Mouse (Mus musculus): ENCODE data around the gene Cyp24a1. TPM values are rescaled to one million over a fixed set of nuclear protein-coding genes. Genes with fewer than 3 reads are reported as not detected.
"Not testable (repeated sequence)": the region's sequence is repeated elsewhere in the genome, so short reads cannot be mapped to it uniquely, and the experiment has no call there.

Cyp24a1 gene
- polyA plus RNA-seq, 1 experiment from 2014 or later = 0.22 TPM

GRCm38 (mm10) chr2:170464817-170465216, 32.1 kb downstream of the Cyp24a1 start:
- ATAC-seq (ENCODE audit: low FRiP score, low TSS enrichment) (no peak), DNase-seq (no peak)
- WGBS = 38% methylated on average over 4 of the region's 4 CpGs
- H3K27me3 ChIP-seq (ENCODE audit: control insufficient read depth, insufficient read depth, low read length) = no peaks in the 10 kb centered on the region
- H3K4me3 ChIP-seq (replicated peaks; ENCODE audit: low read depth, low read length) = no peak overlapping the region
- no peaks in the 10 kb centered on the region for H3K36me3 ChIP-seq (ENCODE audit: control insufficient read depth, insufficient read depth, low read length)
- H3K27ac ChIP-seq (replicated peaks; ENCODE audit: low read depth, low read length) = no peak overlapping the region
- no peak overlapping the region for H3K9ac ChIP-seq (replicated peaks; ENCODE audit: low read length)
- H3K4me1 ChIP-seq (ENCODE audit: control insufficient read depth, insufficient read depth, low read length) = 0 out of 2 replicates have a peak, but pooled peaks cover 5% of the 10 kb centered on the region
- no peaks in the 10 kb centered on the region for H3K9me3 ChIP-seq (ENCODE audit: control insufficient read depth, low read length)
- H3K4me2 ChIP-seq (ENCODE audit: low read length) = no peak overlapping the region

GRCm38 (mm10) chr2:170461652-170462051, 35.3 kb downstream of the Cyp24a1 start:
- ATAC-seq (ENCODE audit: low FRiP score, low TSS enrichment) (no peak), DNase-seq (no peak)
- Histone ChIP-seq H3K27me3 (ENCODE audit: control insufficient read depth, insufficient read depth, low read length) (no peaks in the 10 kb centered on the region), H3K9ac (replicated peaks; ENCODE audit: low read length) (no peak overlapping the region), H3K4me1 (ENCODE audit: control insufficient read depth, insufficient read depth, low read length) (no peaks in the 10 kb centered on the region), H3K27ac (replicated peaks; ENCODE audit: low read depth, low read length) (no peak overlapping the region), H3K36me3 (ENCODE audit: control insufficient read depth, insufficient read depth, low read length) (no peaks in the 10 kb centered on the region), H3K9me3 (ENCODE audit: control insufficient read depth, low read length) (no peaks in the 10 kb centered on the region), H3K4me2 (ENCODE audit: low read length) (no peak overlapping the region), H3K4me3 (replicated peaks; ENCODE audit: low read depth, low read length) (no peak overlapping the region)
- 77% methylated on average over 7 of the region's 7 CpGs for WGBS

- H3K4me1 ChIP-seq (ENCODE audit: control insufficient read depth, insufficient read depth, low read length) = no peaks in the 10 kb centered on the region
- DNase-seq = no peak
- no peaks in the 10 kb centered on the region for H3K9me3 ChIP-seq (ENCODE audit: control insufficient read depth, low read length)
- H3K4me2 ChIP-seq (ENCODE audit: low read length) = no peak overlapping the region
- no peaks in the 10 kb centered on the region for H3K27me3 ChIP-seq (ENCODE audit: control insufficient read depth, insufficient read depth, low read length)
- H3K36me3 ChIP-seq (ENCODE audit: control insufficient read depth, insufficient read depth, low read length) = no peaks in the 10 kb centered on the region
- H3K4me3 ChIP-seq (replicated peaks; ENCODE audit: low read depth, low read length) = no peak overlapping the region
- no peak overlapping the region for H3K9ac ChIP-seq (replicated peaks; ENCODE audit: low read length)
- 37% methylated on average over 9 of the region's 9 CpGs for WGBS
- ATAC-seq (ENCODE audit: low FRiP score, low TSS enrichment) = no peak
- H3K27ac ChIP-seq (replicated peaks; ENCODE audit: low read depth, low read length) = no peak overlapping the region
Observed at GRCm38 (mm10) chr2:170459805-170460204, 37.1 kb downstream of the Cyp24a1 start.

DNA sequence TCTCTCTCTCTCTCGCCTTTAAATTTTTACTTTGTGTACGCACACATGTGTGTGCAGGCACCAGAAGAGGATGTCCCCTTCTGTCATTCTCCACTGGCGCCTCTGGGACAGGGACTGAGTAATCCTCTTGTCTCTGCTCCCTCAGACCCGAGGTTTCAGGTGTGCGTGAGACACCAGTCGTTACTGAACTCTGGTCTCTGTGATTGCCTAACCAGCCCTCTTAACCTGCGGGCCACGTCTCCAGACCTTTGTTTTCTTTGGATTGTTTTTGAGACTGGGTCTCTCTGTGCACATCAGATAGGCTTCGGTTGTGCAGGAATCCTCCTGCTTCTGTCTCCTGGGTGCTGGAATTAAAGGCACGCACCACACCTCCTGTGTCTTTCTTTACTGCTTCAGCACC, 37.8 kb downstream of the Cyp24a1 start:
- Histone ChIP-seq H3K27ac (replicated peaks; ENCODE audit: low read depth, low read length) (no peak overlapping the region), H3K9ac (replicated peaks; ENCODE audit: low read length) (no peak overlapping the region), H3K4me2 (ENCODE audit: low read length) (no peak overlapping the region), H3K9me3 (ENCODE audit: control insufficient read depth, low read length) (no peaks in the 10 kb centered on the region), H3K4me1 (ENCODE audit: control insufficient read depth, insufficient read depth, low read length) (no peaks in the 10 kb centered on the region), H3K36me3 (ENCODE audit: control insufficient read depth, insufficient read depth, low read length) (no peaks in the 10 kb centered on the region), H3K4me3 (replicated peaks; ENCODE audit: low read depth, low read length) (no peak overlapping the region), H3K27me3 (ENCODE audit: control insufficient read depth, insufficient read depth, low read length) (no peaks in the 10 kb centered on the region)
- 71% methylated on average over 10 of the region's 10 CpGs for WGBS
- DNase-seq (no peak), ATAC-seq (ENCODE audit: low FRiP score, low TSS enrichment) (no peak)

DNA sequence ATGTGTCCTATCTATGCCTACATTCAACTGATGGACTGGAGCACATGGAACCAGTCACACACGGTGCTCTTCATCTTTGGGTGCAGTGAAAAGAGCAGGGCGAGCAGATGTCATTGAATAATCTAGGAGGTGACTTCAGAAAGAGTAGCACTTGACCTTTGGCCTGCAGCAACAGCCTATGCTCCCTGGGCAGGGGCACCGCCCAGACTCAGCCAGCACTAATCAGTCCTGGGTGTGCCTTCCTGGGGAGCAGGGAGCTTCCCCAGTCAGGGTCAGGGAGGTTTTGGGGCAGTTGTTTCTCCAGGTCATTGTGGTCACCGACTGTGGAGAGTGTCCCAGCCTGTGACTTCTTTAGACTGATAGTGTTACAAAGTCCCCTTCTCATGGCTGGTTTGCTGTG, 43.1 kb downstream of the Cyp24a1 start:
- not testable (repeated sequence) for DNase-seq; H3K4me3 ChIP-seq (replicated peaks; ENCODE audit: low read depth, low read length); H3K4me2 ChIP-seq (ENCODE audit: low read length); H3K27me3 ChIP-seq (ENCODE audit: control insufficient read depth, insufficient read depth, low read length); H3K4me1 ChIP-seq (ENCODE audit: control insufficient read depth, insufficient read depth, low read length); H3K9me3 ChIP-seq (ENCODE audit: control insufficient read depth, low read length); H3K9ac ChIP-seq (replicated peaks; ENCODE audit: low read length); H3K27ac ChIP-seq (replicated peaks; ENCODE audit: low read depth, low read length); H3K36me3 ChIP-seq (ENCODE audit: control insufficient read depth, insufficient read depth, low read length); ATAC-seq (ENCODE audit: low FRiP score, low TSS enrichment)
- 63% methylated on average over 3 of the region's 4 CpGs for WGBS

DNA sequence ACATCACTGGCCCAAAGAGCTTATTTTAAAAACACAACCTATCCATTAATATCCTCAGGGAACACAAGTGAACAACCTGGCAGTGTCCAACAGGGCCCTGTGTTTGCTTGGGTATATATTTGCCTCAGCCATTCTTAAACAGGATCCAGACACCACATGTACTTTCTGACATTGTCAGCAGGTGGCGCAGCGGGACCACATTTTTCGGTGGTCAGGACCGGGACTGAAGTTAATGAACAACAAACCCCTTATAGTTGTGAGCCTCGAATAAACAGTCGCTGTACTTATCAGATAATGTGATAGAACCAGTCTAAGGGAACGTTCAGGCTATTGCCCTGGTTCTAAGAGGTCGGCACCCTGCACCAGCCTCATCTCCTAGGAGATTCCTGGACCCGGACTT, 46.0 kb downstream of the Cyp24a1 start:
- Histone ChIP-seq H3K9ac (replicated peaks; ENCODE audit: low read length) (no peak overlapping the region), H3K27ac (replicated peaks; ENCODE audit: low read depth, low read length) (no peak overlapping the region), H3K36me3 (ENCODE audit: control insufficient read depth, insufficient read depth, low read length) (no peaks in the 10 kb centered on the region), H3K4me1 (ENCODE audit: control insufficient read depth, insufficient read depth, low read length) (no peaks in the 10 kb centered on the region), H3K4me2 (ENCODE audit: low read length) (0 out of 2 replicates have a peak overlapping the region, but pooled peaks have one; percentile 12), H3K27me3 (ENCODE audit: control insufficient read depth, insufficient read depth, low read length) (no peaks in the 10 kb centered on the region), H3K9me3 (ENCODE audit: control insufficient read depth, low read length) (no peaks in the 10 kb centered on the region), H3K4me3 (replicated peaks; ENCODE audit: low read depth, low read length) (no peak overlapping the region)
- DNase-seq = peak; percentile 88
- WGBS = 11% methylated on average over 9 of the region's 9 CpGs
- ATAC-seq (ENCODE audit: low FRiP score, low TSS enrichment) = no peak

DNA sequence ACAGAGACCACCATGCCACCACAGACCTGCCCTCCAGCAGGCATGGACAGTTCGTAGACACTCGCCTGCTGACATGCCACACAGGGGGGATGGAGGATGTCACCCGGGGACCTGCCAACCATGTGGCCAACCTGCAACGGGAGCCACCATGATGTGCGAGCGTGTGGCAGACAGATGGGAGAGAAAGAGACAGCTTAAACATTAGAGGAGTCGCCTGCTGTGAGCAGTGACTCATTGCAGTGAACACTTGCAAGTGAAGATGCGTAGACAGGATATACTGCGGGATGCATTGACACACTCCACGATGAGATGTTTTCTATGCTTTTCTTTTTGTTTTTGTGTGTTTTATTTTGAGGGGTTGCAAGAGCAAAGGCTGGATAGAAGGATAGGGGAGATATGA, 49.3 kb downstream of the Cyp24a1 start:
- no peak overlapping the region for H3K9ac ChIP-seq (replicated peaks; ENCODE audit: low read length)
- 0 out of 2 replicates have a peak overlapping the region, but pooled peaks have one; percentile 0 for H3K27ac ChIP-seq (replicated peaks; ENCODE audit: low read depth, low read length)
- no peaks in the 10 kb centered on the region for H3K9me3 ChIP-seq (ENCODE audit: control insufficient read depth, low read length)
- H3K4me2 ChIP-seq (ENCODE audit: low read length) = no peak overlapping the region
- DNase-seq (no peak), ATAC-seq (ENCODE audit: low FRiP score, low TSS enrichment) (no peak)
- H3K4me1 ChIP-seq (ENCODE audit: control insufficient read depth, insufficient read depth, low read length) = no peaks in the 10 kb centered on the region
- WGBS = 71% methylated on average over 10 of the region's 10 CpGs
- no peak overlapping the region for H3K4me3 ChIP-seq (replicated peaks; ENCODE audit: low read depth, low read length)
- no peaks in the 10 kb centered on the region for H3K36me3 ChIP-seq (ENCODE audit: control insufficient read depth, insufficient read depth, low read length)
- no peaks in the 10 kb centered on the region for H3K27me3 ChIP-seq (ENCODE audit: control insufficient read depth, insufficient read depth, low read length)

- no peaks in the 10 kb centered on the region for H3K27me3 ChIP-seq (ENCODE audit: control insufficient read depth, insufficient read depth, low read length)
- H3K36me3 ChIP-seq (ENCODE audit: control insufficient read depth, insufficient read depth, low read length) = no peaks in the 10 kb centered on the region
- no peak overlapping the region for H3K4me3 ChIP-seq (replicated peaks; ENCODE audit: low read depth, low read length)
- H3K9ac ChIP-seq (replicated peaks; ENCODE audit: low read length) = no peak overlapping the region
- DNase-seq = no peak
- WGBS = 80% methylated on average over 5 of the region's 5 CpGs
- no peak for ATAC-seq (ENCODE audit: low FRiP score, low TSS enrichment)
- H3K4me1 ChIP-seq (ENCODE audit: control insufficient read depth, insufficient read depth, low read length) = no peaks in the 10 kb centered on the region
- H3K27ac ChIP-seq (replicated peaks; ENCODE audit: low read depth, low read length) = no peak overlapping the region
- H3K9me3 ChIP-seq (ENCODE audit: control insufficient read depth, low read length) = no peaks in the 10 kb centered on the region
- H3K4me2 ChIP-seq (ENCODE audit: low read length) = no peak overlapping the region
Observed at GRCm38 (mm10) chr2:170446843-170447383, 50.0 kb downstream of the Cyp24a1 start.

DNA sequence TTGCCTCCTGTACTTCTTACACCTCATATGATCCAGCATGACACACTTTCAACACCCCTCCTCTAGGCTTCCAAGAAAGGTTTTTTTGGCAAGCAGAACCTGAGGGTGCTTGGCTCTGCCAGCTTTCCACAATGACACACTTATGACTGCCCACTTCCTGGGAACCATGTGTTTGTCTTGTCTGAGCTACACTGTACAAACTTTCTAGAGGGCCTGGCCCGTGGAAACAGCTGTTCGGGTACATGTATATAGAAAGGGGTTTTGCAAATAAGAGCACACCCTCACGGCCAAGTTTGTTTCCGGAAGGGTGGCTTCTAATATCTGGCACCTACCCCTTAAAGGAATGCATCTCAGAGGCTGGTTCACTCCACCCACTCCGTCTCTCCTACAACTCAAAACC, 51.1 kb downstream of the Cyp24a1 start:
- H3K9me3 ChIP-seq (ENCODE audit: control insufficient read depth, low read length) = no peaks in the 10 kb centered on the region
- no peak overlapping the region for H3K4me2 ChIP-seq (ENCODE audit: low read length)
- WGBS = 91% methylated on average over 5 of the region's 5 CpGs
- H3K36me3 ChIP-seq (ENCODE audit: control insufficient read depth, insufficient read depth, low read length) = no peaks in the 10 kb centered on the region
- no peak overlapping the region for H3K4me3 ChIP-seq (replicated peaks; ENCODE audit: low read depth, low read length)
- no peaks in the 10 kb centered on the region for H3K27me3 ChIP-seq (ENCODE audit: control insufficient read depth, insufficient read depth, low read length)
- ATAC-seq (ENCODE audit: low FRiP score, low TSS enrichment) (no peak), DNase-seq (no peak)
- H3K27ac ChIP-seq (replicated peaks; ENCODE audit: low read depth, low read length) = no peak overlapping the region
- H3K9ac ChIP-seq (replicated peaks; ENCODE audit: low read length) = no peak overlapping the region
- H3K4me1 ChIP-seq (ENCODE audit: control insufficient read depth, insufficient read depth, low read length) = no peaks in the 10 kb centered on the region

All from midbrain, embryonic 14.5 days (tissue).